Mouse (Mus musculus) hindbrain, postnatal 0 days (tissue): Measurements from ENCODE around the gene Crybb1. TPM values are rescaled to one million over a fixed set of nuclear protein-coding genes. Genes with fewer than 3 reads are reported as not detected.

Experiments used
- ATAC-seq: fragments of 200-750 bp; cut with Nextera tagmentation; 2 replicates; pipeline ENCODE4 v1.8.0; 2017; ENCODE audit warnings: mild to moderate bottlenecking, moderate TSS enrichment, moderate library complexity
- DNase-seq: peaks from one replicate; pipeline ENCODE4 v3.0.0-alpha.2; 2015; ENCODE audit warnings: low spot score
- H3K27ac ChIP-seq: fragments of 300-500 bp; sonication (generic); 2 replicates; pipeline ENCODE4 v1.5.1; 2014; ENCODE audit warnings: mild to moderate bottlenecking
- H3K27me3 ChIP-seq: fragments of 300-500 bp; sonication (generic); 2 replicates; pipeline ENCODE4 v1.6.1; 2014; ENCODE audit warnings: low read length, mixed read lengths; ENCODE audit not compliant: insufficient read depth
- H3K36me3 ChIP-seq: fragments of 300-500 bp; sonication (generic); 2 replicates; pipeline ENCODE4 v1.6.1; 2014; ENCODE audit warnings: low read length, mixed read lengths; ENCODE audit not compliant: insufficient read depth
- H3K4me1 ChIP-seq: fragments of 300-500 bp; sonication (generic); 2 replicates; pipeline ENCODE4 v1.6.1; 2014; ENCODE audit warnings: antibody characterized with exemption, low read length, mixed read lengths; ENCODE audit not compliant: insufficient read depth
- H3K4me2 ChIP-seq: fragments of 300-500 bp; sonication (generic); 2 replicates; pipeline ENCODE4 v1.6.1; 2014; ENCODE audit warnings: low read depth, mild to moderate bottlenecking, low read length, moderate library complexity, mixed read lengths
- H3K4me3 ChIP-seq: fragments of 300-500 bp; sonication (generic); 2 replicates; pipeline ENCODE4 v1.5.1; 2014; ENCODE audit warnings: low read length
- H3K9ac ChIP-seq: fragments of 300-500 bp; sonication (generic); replicated peaks from 2 replicates; pipeline ENCODE4 v1.6.1; 2014; ENCODE audit warnings: mild to moderate bottlenecking, low read length, moderate library complexity, mixed read lengths
- H3K9me3 ChIP-seq: fragments of 300-500 bp; sonication (generic); 2 replicates; pipeline ENCODE4 v1.6.1; 2016; ENCODE audit warnings: low read length, mixed read lengths
- CTCF ChIP-seq: IDR thresholded peaks from 2 replicates; pipeline ENCODE4 v1.5.1; 2016; ENCODE audit warnings: antibody characterized with exemption, control low read depth, low read depth
- WGBS: fragments of 180-500 bp; shearing (Covaris S2); extraction: QIAGEN DNeasy Blood & Tissue Kit; methylation state at CpG from one replicate; pipeline ENCODE4 v1.1.7; 2014; 5-methylcytosine and 5-hydroxymethylcytosine counted together
- polyA plus RNA-seq: library from polyadenylated mRNA; unstranded; fragments of >200 nt; fragmentation: Nextera tagmentation; extraction: Ambion mirVana; gene quantifications from 2 replicates; pipeline ENCODE4 v1.2.1, GENCODE M21; 2015
- total RNA-seq: library from RNA; depleted of rRNA; stranded (reverse); fragments of >200 nt; gene quantifications from 2 replicates; pipeline ENCODE4 v1.2.3, GENCODE M21; 2014

The Crybb1 gene
- total and polyA plus RNA-seq, 2 experiments from 2014 or later, result 11.7 to 14.6 TPM

DNA sequence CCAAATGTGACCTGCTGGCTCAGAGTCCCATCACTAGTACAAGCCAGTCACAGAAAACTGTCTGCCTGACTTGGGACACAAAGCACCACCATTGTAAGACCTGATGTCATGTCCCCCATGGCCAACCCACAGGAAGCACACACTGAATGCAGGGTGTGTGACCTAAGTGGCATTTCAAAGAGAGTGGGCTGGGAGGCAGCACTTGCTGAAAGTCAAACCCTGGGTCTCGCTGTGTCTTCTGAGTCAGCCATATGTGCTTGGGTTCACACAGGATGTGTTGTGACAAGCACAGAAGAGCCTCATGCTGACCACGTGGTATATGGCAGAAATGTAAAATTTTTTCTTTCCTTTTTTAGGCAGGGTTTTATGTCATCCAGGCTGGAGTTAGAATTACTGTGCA, 41.6 kb downstream of the Crybb1 start:
- H3K4me3 ChIP-seq, result no peak overlapping the region
- TF ChIP-seq CTCF, result no peak
- 63% methylated on average over 2 of the region's 2 CpGs for WGBS
- H3K4me2 ChIP-seq, result no peak overlapping the region
- DNase-seq, result no peak
- no peaks in the 10 kb centered on the region for H3K9me3 ChIP-seq
- H3K36me3 ChIP-seq, result no peaks in the 10 kb centered on the region
- H3K27ac ChIP-seq, result peak overlapping the region; percentile 8; the same call in 1 of the 2 replicates
- ATAC-seq, result no peak
- 0 out of 2 replicates have a peak, but pooled peaks cover 4% of the 10 kb centered on the region for H3K4me1 ChIP-seq
- H3K27me3 ChIP-seq, result no peaks in the 10 kb centered on the region
- no peak overlapping the region for H3K9ac ChIP-seq

DNA sequence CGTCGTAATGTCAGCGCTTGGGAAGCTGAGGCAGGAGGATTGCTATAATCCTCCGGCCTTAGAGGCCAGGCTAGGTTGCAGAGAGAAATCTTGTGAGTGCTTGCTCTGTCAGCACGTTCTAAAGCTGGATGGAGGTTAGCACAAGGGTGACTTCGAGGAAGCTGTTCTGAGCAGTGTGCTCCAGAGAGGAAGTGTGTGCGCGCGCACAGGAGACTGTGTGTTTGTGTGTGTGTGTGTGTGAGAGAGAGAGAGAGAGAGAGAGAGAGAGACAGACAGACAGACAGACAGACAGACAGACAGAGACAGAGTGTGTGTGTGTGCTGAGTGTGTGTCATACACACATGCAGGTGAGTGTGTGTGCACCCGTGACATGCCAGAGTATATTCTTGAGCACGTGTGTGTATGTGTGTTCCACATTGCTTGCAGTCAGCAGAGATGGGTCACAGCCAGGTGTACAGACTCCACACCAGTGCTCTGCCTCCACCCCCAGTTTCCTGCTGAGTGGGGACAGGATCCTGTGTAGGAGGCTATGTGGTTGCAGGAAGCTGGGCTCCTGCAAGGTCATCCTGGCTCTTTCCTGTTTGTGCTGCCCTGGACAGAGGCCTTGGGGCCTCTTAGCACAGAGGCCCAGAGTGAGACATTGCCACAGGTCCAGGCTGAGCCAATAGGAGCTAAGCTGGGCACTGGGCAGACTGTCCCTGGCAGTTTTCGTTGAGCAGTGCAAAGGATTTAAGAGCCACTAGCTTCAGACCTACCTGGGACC, 42.8 kb downstream of the Crybb1 start:
- WGBS, result 89% methylated on average over 12 of the region's 12 CpGs
- TF ChIP-seq CTCF, result no peak

DNA sequence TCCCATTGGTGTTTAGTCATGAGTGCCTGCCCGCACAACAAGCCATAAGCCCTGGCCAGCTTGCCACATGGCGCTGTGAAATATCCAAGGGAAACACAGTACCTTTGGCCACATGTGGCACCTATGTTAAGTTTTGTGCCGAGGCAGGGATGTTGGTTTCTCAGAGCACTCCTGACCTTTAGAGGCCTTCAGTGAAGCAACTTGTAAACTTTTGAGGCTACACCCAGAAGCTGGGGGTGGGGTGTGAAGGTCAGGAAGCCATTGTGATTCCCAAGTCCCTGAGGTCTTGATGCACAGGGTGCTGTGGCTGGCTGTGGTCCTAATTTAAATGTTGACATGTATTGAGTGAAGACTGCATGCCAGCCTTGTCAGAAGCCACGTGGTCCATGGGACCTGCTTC, 43.8 kb downstream of the Crybb1 start:
- Histone ChIP-seq H3K4me2 (no peak overlapping the region), H3K27me3 (no peaks in the 10 kb centered on the region), H3K4me3 (no peak overlapping the region), H3K9me3 (no peaks in the 10 kb centered on the region), H3K27ac (no peak overlapping the region), H3K9ac (no peak overlapping the region), H3K4me1 (no peaks in the 10 kb centered on the region), H3K36me3 (no peaks in the 10 kb centered on the region)
- no peak for TF ChIP-seq CTCF
- ATAC-seq (no peak), DNase-seq (no peak)
- 88% methylated on average over 4 of the region's 4 CpGs for WGBS

More for the DNA sequence above, 42.8 kb downstream of the Crybb1 start:
- no peaks in the 10 kb centered on the region for H3K36me3 ChIP-seq
- H3K4me2 ChIP-seq, result no peak overlapping the region
- H3K9me3 ChIP-seq, result no peaks in the 10 kb centered on the region
- H3K27ac ChIP-seq, result no peak overlapping the region
- DNase-seq (no peak), ATAC-seq (no peak)
- no peaks in the 10 kb centered on the region for H3K4me1 ChIP-seq
- H3K9ac ChIP-seq, result no peak overlapping the region
- H3K27me3 ChIP-seq, result no peaks in the 10 kb centered on the region
- no peak overlapping the region for H3K4me3 ChIP-seq

DNA sequence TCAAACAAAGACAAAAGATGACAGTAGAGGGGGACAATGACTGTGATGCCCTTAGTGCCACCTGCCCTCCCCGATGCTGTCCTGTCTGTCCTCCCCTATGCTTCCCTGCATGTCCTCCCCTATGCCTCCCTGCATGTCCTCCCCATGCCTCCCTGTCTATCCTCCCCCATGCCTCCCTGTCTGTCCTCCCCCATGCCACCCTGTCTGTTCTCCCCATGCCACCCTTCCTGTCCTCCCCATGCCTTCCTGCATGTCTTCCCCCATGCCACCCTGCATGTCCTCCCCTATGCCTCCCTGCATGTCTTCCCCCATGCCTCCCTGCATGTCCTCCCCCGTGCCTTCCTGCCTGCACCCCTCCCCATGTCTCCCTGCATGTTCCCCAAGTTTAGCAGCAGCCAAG, 44.5 kb downstream of the Crybb1 start:
- no peak for TF ChIP-seq CTCF
- WGBS, result 73% methylated on average over 2 of the region's 2 CpGs

DNA sequence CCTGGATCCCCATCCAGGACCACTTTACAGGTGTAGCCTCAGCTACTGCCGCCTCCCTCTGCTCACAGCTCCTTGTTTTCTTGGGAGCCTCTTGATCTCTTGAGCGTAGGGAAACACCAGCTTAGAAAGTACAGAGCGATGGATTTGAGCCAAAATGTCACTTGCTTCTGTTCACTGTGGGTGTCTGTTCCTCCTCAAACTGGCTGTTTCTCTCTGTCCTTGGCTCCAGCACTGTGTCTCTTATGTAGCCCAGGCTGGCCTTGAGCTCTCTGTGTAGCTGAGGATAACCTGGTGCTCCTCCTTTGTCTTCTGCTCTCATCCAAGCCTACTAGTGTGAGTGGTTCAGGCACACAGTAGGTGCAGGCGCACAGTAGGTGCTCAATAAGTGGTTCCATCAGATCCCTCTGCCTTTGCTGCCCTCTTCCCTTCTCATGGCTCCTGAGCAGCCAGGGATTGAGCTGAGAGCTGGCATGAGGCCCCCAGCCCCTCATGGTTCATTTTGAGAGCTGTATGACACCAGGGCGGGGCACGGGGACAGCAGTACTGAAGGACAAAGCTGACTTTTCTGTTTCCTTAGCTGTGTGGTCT, 45.2 kb downstream of the Crybb1 start:
- ATAC-seq (no peak), DNase-seq (no peak)
- WGBS, result 83% methylated on average over 6 of the region's 6 CpGs
- Histone ChIP-seq H3K27me3 (no peaks in the 10 kb centered on the region), H3K9ac (no peak overlapping the region), H3K4me2 (no peak overlapping the region), H3K4me1 (no peaks in the 10 kb centered on the region), H3K9me3 (no peaks in the 10 kb centered on the region), H3K4me3 (no peak overlapping the region), H3K36me3 (no peaks in the 10 kb centered on the region), H3K27ac (no peak overlapping the region)
- no peak for TF ChIP-seq CTCF

More for the DNA sequence above, 44.5 kb downstream of the Crybb1 start:
- Histone ChIP-seq H3K9me3 (no peaks in the 10 kb centered on the region), H3K4me3 (no peak overlapping the region), H3K4me2 (no peak overlapping the region), H3K27ac (no peak overlapping the region), H3K9ac (no peak overlapping the region), H3K36me3 (no peaks in the 10 kb centered on the region), H3K4me1 (no peaks in the 10 kb centered on the region), H3K27me3 (no peaks in the 10 kb centered on the region)
- ATAC-seq, result no peak
- no peak for DNase-seq

DNA sequence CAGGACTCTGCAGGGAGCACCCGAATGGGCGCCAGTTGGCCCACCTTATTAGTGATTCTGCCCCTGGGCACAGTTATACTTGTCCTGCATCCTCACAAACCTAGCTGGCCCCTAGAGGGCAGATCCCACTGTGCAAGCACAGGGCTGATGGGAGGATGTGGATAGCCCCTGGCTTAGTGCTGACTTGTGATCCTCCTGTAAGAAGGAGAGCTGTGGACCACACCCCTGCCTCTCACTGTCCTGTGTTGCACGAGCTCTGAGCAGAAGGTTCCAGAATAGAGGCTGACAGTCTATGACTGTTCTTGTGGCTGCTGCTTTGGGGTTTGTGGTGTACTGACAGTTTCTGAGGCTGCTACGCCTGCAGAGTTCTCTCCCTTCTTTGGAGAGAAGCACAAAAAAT, 46.1 kb downstream of the Crybb1 start:
- no peak overlapping the region for H3K9ac ChIP-seq
- ATAC-seq, result no peak

DNA sequence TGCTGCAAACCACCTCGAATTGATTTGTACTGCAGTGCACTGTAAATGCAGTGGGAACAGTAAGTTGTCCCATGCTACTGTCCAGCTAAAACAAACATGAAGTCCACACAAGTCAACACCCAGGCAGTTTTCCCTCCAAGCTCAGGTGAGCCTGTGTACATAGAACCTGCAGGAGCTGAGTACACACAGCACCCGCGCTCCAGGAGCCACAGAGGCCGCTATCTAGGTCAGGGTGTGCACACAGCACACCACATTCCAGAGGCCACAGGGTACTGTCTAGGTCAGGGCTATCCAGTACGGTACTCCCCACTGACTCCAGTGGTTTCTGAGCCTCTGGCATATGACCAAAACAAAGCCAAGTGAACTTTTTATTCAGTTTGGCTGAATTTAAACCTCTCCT, 46.7 kb downstream of the Crybb1 start:
- 88% methylated on average over 5 of the region's 5 CpGs for WGBS
- no peaks in the 10 kb centered on the region for H3K27me3 ChIP-seq
- no peak overlapping the region for H3K4me2 ChIP-seq
- DNase-seq, result no peak
- no peaks in the 10 kb centered on the region for H3K9me3 ChIP-seq
- no peaks in the 10 kb centered on the region for H3K4me1 ChIP-seq
- H3K4me3 ChIP-seq, result no peak overlapping the region
- H3K9ac ChIP-seq, result no peak overlapping the region
- no peak overlapping the region for H3K27ac ChIP-seq
- H3K36me3 ChIP-seq, result 0 out of 2 replicates have a peak, but pooled peaks cover 1% of the 10 kb centered on the region
- ATAC-seq, result no peak
- no peak for TF ChIP-seq CTCF

More for the DNA sequence above, 46.1 kb downstream of the Crybb1 start:
- Histone ChIP-seq H3K4me2 (no peak overlapping the region), H3K4me3 (no peak overlapping the region), H3K9me3 (no peaks in the 10 kb centered on the region), H3K27me3 (no peaks in the 10 kb centered on the region), H3K4me1 (no peaks in the 10 kb centered on the region), H3K27ac (no peak overlapping the region), H3K36me3 (no peaks in the 10 kb centered on the region)
- no peak for TF ChIP-seq CTCF
- DNase-seq, result no peak
- WGBS, result 75% methylated on average over 4 of the region's 4 CpGs
